Mouse (Mus musculus) layer of hippocampus, adult 8-10 months (tissue): ENCODE measurements at regions not wholly inside any gene's neighbourhood (a gene's known extent, or its start where the extent isn't known, plus 50 kb on each side); places are given as distances from the start of the nearest gene placed in this dataset.

ENCODE experiments used
- DNase-seq, 2 experiments: peaks; one replicate each; pipeline ENCODE4 v3.0.0; 2022; ENCODE audit warnings: low spot score in 2 of 2

- no peak for DNase-seq
Observed at GRCm38 (mm10) chr3:21961091-21961490, 115.4 kb upstream of the Tbl1xr1 start.

DNA sequence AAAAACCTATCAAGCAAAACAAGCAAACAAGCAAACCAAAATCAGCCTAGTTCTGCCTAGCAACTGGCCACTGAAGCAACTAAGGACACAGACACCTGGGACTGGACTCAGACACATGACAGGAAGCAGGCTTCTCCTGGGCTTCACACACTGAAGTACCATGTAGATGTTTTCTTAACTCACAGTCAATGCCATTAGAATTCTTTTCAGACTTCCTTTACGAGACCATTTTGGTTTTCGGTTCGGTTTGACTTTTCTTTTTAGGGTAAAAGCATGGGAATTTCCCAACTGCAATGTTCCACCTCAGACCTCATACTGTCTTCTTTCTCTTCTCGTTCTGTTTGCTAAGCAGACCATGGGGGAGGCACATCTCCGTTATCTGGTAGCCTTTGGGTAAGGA, 114.7 kb upstream of the Tbl1xr1 start:
- DNase-seq = no peak

- DNase-seq = no peak
Observed at GRCm38 (mm10) chr3:21962360-21962782, 114.1 kb upstream of the Tbl1xr1 start.

GRCm38 (mm10) chr3:21962921-21963732, 113.3 kb upstream of the Tbl1xr1 start:
- no peak for DNase-seq

GRCm38 (mm10) chr3:21963733-21964351, 112.6 kb upstream of the Tbl1xr1 start:
- no peak for DNase-seq

GRCm38 (mm10) chr3:21964438-21964837, 112.0 kb upstream of the Tbl1xr1 start:
- DNase-seq = no peak

DNA sequence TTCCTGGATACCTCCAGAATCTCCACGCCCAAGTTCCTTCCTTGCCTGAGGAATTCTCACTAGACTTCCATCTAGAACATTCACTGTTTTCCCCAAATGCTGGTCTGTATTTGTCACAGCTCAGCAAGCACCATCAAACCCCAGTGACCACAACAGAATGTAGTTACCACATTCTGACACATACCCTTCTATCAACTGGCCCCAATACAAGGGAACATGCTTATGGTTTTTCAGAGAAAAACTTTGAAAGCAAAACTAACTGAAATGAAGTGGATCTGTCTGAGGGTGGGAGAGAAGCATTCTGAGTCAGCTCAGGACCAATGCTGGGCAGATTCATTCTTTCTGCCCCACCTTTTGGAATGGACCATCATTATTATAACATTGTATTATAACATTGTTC, 110.9 kb upstream of the Tbl1xr1 start:
- no peak for DNase-seq

DNA sequence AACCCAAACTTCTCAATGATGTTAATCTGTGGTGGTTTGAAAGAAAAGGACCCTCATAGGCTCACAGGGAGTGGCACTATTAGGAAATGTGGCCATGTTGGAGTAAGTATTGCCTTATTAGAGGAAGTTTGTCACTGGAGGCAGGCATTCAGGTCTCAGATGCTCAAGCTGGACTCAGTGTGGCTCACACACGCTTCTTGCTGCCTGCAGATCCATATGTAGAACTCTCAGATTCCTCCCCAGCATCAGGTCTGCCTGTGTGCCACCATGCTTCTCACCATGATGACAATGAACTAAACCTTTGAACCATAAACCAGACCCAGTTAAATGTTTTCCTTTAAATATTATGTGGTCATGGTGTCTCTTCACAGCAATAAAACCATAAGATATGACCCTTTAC, 104.7 kb upstream of the Tbl1xr1 start:
- no peak for DNase-seq

DNA sequence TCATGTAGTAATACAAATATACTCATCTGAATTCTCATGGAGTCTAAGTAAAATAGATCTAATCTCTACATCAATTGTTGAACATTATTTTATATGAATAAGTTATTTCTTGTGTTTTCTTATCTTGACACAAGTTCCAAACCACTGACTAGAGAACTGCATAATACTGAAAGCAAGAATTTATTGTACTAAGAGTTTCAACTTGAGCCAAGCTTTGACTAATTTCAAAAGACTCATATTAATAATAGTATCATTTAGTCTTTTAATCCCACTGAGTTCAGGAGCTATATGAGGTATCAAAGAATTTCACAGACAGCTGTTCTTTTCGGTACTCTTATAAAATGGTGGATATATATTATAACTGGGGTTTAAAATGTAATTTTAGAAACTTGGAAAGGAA, 103.3 kb upstream of the Tbl1xr1 start:
- DNase-seq = no peak

- no peak for DNase-seq
Observed at GRCm38 (mm10) chr3:21973681-21974080, 102.8 kb upstream of the Tbl1xr1 start.

DNA sequence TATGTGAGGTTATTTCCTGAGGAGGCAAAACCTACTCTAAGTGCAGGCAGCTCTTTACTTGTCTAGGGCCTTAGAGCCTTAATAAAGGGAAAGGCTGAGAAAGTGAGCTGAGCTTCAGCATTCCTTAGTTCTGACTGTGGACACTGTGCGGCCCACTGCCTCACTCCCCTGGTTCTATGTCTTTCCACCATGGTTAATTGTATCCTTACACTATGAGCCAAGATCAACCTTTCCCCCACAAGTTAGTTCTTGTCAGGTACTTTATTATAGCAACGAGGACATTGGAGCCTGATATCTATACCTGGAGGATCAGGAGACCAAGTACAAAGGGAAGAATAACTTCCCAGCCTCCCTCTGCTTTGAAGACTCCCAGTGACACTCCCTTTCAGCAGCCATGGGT, 101.7 kb upstream of the Tbl1xr1 start:
- DNase-seq = no peak

- DNase-seq = no peak
Observed at GRCm38 (mm10) chr3:21977775-21978174, 98.7 kb upstream of the Tbl1xr1 start.

GRCm38 (mm10) chr3:21982991-21983390, 93.5 kb upstream of the Tbl1xr1 start:
- DNase-seq = no peak

DNA sequence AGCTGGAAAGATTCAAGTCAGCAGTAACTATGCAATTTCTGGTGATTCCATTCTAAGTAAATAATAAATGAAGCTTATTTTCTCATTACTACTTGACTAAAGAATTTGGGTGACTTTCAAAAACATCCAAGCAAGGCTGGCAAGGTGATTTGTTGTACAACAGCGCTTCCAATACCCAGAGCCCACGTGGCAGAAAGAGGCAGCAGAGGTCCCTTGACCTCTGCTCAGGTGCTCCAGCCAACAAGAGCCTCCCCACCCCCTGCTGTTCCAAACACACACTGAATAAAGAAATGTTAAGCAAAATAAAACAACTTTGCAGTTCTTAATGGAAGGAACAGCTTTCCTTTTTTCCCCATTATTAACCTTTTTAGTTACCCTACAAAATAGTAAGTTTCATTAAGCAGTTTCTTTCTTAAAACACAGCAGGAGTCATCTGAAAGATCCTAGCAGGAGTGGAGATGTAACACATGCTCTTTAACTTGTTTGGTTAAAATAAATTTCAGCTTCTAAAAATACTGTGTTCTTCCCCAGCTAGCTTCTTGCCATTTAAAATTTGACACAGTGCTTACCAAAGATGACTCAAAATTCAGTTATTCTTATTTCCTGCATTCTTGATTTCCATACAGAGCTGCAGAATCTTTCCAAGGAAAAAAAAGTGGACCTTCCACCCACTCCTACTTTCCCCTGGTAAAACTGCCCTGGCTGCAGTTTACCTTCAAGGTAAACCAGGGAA, 92.3 kb upstream of the Tbl1xr1 start:
- DNase-seq = no peak

DNA sequence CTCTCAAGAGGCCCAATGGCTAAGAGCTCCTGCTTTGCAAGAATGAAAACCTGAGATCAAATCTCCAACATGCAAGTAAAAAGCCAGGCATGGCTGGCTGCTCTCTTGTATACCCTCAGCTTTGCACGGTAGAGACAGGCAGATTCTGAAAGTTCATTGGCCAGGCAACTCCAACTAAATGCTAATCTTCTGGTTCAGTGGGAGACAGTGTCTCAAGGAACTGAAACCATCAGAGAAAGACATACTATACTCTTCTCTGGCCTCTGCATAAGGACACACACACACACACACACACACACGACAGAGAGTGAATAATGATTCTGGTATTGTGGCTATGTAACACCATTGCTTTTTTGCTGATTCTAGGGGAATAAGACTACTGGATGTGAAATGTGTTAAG, 91.6 kb upstream of the Tbl1xr1 start:
- no peak for DNase-seq

GRCm38 (mm10) chr3:21986164-21986892, 90.1 kb upstream of the Tbl1xr1 start:
- DNase-seq = no peak

GRCm38 (mm10) chr3:21986893-21987250, 89.6 kb upstream of the Tbl1xr1 start:
- no peak for DNase-seq

GRCm38 (mm10) chr3:21987455-21988009, 88.9 kb upstream of the Tbl1xr1 start:
- DNase-seq = no peak

DNA sequence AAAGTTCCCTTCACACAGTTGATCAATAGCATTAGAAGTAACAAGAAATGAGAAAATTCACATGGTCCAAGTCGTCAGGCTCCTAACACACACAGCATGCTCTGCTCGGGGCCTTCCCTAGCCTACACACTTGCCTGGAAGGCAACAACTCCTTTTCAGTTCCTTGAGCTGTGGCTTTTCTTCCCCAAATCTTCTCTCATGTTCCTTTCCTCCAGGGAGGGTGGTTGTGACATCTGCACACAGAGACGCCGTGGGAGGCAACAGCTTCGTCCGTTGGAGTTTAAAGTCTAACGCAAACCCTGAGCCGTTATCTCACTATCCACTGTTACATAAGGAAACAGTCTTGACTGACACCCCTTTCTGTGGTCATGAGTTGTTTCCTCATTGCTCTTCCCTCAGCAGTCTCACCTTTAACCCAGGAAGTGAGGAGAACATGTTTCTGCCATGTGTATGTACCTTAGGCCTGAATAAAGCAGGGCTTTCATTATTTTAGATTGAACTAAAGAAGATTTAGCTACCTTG, 88.4 kb upstream of the Tbl1xr1 start:
- no peak for DNase-seq

DNA sequence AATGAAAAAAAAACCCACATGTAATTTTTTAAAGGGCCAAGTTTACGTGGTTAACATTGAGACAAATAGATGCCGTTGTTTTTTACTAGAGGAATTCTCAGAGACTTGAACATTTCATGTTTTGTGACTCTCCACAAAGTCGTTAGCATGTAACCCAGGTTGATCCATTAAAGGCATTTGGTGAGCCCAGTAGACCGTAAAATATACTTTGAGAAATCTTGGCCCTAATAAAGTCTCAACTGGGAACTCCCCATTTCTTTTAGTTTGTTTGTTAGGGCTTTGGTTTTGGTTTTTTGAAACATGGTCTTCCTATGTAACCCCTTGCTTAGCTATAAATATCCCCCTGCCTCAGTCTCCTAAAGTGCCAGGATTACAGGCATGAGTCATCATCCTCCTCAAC, 85.9 kb upstream of the Tbl1xr1 start:
- no peak for DNase-seq

DNA sequence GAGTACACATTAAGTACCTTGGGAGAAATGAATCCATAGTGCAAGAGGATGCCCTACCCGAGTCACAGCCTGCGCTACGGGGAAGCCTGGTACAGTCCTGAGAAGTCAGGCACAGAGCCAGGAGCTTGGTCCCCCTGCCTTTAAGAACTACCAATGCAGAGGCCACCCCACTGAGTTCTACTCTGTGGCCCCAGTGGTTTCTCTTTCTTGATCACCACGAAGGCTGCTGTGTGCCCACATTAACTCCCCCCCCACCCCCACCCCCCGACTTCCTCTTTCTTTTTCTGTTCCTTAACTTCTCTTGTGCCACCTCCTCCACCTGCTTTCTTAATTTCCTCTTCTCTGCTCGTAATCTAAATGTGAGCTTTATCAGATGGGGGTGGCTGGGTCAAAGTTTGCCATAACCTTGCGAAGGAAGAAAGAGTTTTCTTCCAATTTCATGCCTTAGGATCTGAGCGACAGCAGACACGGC, 84.7 kb upstream of the Tbl1xr1 start:
- no peak for DNase-seq
